Mouse (Mus musculus): ENCODE measurements around the gene Ryr1. TPM values are rescaled to one million over a fixed set of nuclear protein-coding genes. Genes with fewer than 3 reads are reported as not detected.
A peak's percentile ranks its signal among the peaks of the same experiment; 100 is the strongest.

Gene Ryr1
- polyA plus RNA-seq, 1 experiment from 2014 or later: 0.30 TPM

DNA sequence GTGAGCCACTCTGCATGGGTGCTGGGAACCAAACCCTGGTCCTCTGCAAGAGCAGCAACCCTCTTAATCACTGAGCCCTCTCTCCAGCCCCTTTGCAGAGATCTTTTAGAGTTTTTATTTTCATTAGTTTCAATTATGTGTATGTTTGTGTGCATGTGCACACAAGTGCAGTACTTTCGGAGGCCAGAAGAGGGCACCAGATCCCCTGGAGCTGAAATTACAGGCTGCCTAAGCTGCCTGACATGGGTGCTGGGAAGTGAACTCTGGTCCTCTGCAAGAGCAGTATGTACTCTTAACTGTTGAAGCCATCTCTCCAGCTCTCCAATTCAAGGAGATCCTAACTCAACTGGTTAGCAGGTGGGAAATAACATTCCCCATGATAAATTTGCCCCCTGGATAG is 110.0 kb downstream of the Ryr1 start:
- Histone ChIP-seq H3K27me3 (ENCODE audit: control insufficient read depth, insufficient read depth, low read length) (peaks cover 16% of the 10 kb centered on the region), H3K4me3 (ENCODE audit: low read depth, low read length) (no peak overlapping the region), H3K9ac (replicated peaks; ENCODE audit: low read depth, low read length) (no peak overlapping the region), H3K36me3 (ENCODE audit: control insufficient read depth, insufficient read depth, low read length) (no peaks in the 10 kb centered on the region), H3K9me3 (ENCODE audit: control insufficient read depth, low read depth, low read length) (peaks cover 5% of the 10 kb centered on the region; the same call in 1 of the 2 replicates), H3K27ac (ENCODE audit: low read length) (no peak overlapping the region), H3K4me1 (ENCODE audit: control insufficient read depth, insufficient read depth, low read length) (peaks cover 8% of the 10 kb centered on the region; the same call in 1 of the 2 replicates), H3K4me2 (replicated peaks; ENCODE audit: low read depth, low read length) (no peak overlapping the region)
- WGBS: 90% methylated on average over 1 of the region's 1 CpGs
- no peak for ATAC-seq (ENCODE audit: insufficient number of reproducible peaks, insufficient read depth, low FRiP score, low read depth)

DNA sequence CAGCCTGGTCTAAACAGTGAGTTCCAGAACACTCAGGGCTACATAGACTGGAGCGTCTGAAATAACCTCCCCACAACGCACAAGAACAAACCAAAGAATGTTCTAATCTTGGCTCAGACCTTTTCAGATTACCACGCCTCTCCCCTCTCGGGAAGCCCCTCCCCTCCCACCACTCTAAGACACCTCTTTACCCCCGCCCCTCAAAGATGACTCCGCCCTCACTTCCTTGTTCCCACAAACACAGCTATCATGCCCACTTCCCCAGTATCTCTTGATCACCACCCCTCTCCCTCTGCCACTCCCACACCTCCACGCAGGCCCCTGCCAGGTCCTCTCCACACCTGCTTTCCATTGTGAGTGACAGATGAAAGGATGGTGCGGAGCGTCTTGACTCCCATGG is 116.3 kb downstream of the Ryr1 start:
- Histone ChIP-seq H3K27me3 (ENCODE audit: control insufficient read depth, insufficient read depth, low read length) (no peaks in the 10 kb centered on the region), H3K36me3 (ENCODE audit: control insufficient read depth, insufficient read depth, low read length) (no peaks in the 10 kb centered on the region), H3K9me3 (ENCODE audit: control insufficient read depth, low read depth, low read length) (no peaks in the 10 kb centered on the region), H3K27ac (ENCODE audit: low read length) (no peak overlapping the region), H3K4me1 (ENCODE audit: control insufficient read depth, insufficient read depth, low read length) (no peaks in the 10 kb centered on the region), H3K9ac (replicated peaks; ENCODE audit: low read depth, low read length) (no peak overlapping the region), H3K4me3 (ENCODE audit: low read depth, low read length) (no peak overlapping the region), H3K4me2 (replicated peaks; ENCODE audit: low read depth, low read length) (no peak overlapping the region)
- no peak for ATAC-seq (ENCODE audit: insufficient number of reproducible peaks, insufficient read depth, low FRiP score, low read depth)
- WGBS: 69% methylated on average over 9 of the region's 9 CpGs

DNA sequence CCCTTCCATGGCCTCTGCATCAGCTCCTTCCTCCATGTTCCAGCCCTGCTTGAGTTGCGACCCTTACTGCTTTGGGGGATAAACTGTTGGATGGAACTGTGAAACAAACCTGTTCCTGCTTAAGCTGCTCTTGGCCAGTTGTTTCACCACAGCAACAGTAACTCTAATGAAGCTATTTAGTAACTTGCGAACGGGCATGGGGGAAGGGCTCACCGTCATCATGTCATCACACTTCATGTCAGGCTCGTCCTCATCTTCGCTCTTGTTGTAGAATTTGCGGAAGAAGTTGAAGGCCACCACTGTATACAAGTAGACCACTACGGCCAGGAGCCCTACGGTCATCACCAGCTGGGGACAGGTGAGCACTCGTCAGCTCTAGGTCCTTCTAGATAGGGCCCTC is 116.8 kb downstream of the Ryr1 start:
- no peak overlapping the region for H3K4me3 ChIP-seq (ENCODE audit: low read depth, low read length)
- WGBS: 94% methylated on average over 10 of the region's 10 CpGs
- H3K36me3 ChIP-seq (ENCODE audit: control insufficient read depth, insufficient read depth, low read length): no peaks in the 10 kb centered on the region
- no peaks in the 10 kb centered on the region for H3K9me3 ChIP-seq (ENCODE audit: control insufficient read depth, low read depth, low read length)
- H3K4me1 ChIP-seq (ENCODE audit: control insufficient read depth, insufficient read depth, low read length): no peaks in the 10 kb centered on the region
- ATAC-seq (ENCODE audit: insufficient number of reproducible peaks, insufficient read depth, low FRiP score, low read depth): no peak
- H3K9ac ChIP-seq (replicated peaks; ENCODE audit: low read depth, low read length): no peak overlapping the region
- H3K27me3 ChIP-seq (ENCODE audit: control insufficient read depth, insufficient read depth, low read length): no peaks in the 10 kb centered on the region
- H3K27ac ChIP-seq (ENCODE audit: low read length): no peak overlapping the region
- H3K4me2 ChIP-seq (replicated peaks; ENCODE audit: low read depth, low read length): no peak overlapping the region

DNA sequence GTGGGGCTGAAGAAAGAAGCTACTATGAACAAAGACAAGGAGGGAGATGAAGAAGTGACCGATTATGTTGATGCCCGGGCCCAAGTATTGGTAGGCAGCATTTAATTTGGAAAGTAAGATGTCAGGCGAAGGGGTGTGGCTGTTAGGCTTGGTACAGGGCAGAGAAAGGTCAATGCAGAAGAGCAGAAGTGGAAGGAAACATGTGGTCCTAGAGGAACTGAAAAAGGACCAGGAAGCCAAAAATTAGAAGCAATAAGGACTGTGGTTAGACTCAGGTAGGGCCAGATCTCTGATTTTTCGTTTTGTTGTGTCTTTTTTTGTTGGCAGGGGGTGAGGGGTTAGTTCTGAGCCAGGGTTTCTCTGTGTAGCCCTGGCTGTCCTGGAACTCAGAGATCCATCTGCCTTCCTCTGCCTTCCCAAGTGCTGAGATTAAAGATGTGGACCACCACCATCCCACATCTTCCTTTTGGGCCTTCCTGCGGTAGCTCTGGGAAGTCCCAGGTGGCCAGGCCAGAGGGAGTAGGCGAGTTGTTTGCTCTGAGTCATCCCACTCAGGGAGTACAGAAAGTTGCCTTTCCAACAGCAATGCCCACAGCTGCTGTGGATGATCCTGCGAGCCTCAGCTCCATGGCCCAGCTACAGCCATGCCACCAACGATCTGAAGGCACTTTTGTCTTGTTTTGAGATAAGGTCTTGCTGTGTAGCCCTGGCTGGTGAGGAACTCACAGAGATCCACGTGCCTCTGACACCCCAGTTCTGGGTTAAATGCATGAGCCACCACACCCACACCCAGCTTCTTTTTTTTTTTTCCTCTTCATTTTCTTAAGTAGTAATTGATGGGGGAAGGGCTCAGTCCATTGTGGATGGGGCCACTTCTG is 117.5 kb downstream of the Ryr1 start:
- 76% methylated on average over 9 of the region's 9 CpGs for WGBS
- Histone ChIP-seq H3K4me1 (ENCODE audit: control insufficient read depth, insufficient read depth, low read length) (no peaks in the 10 kb centered on the region), H3K4me2 (replicated peaks; ENCODE audit: low read depth, low read length) (no peak overlapping the region), H3K27me3 (ENCODE audit: control insufficient read depth, insufficient read depth, low read length) (no peaks in the 10 kb centered on the region), H3K27ac (ENCODE audit: low read length) (no peak overlapping the region), H3K36me3 (ENCODE audit: control insufficient read depth, insufficient read depth, low read length) (no peaks in the 10 kb centered on the region), H3K9me3 (ENCODE audit: control insufficient read depth, low read depth, low read length) (no peaks in the 10 kb centered on the region), H3K9ac (replicated peaks; ENCODE audit: low read depth, low read length) (no peak overlapping the region), H3K4me3 (ENCODE audit: low read depth, low read length) (no peak overlapping the region)
- no peak for ATAC-seq (ENCODE audit: insufficient number of reproducible peaks, insufficient read depth, low FRiP score, low read depth)

DNA sequence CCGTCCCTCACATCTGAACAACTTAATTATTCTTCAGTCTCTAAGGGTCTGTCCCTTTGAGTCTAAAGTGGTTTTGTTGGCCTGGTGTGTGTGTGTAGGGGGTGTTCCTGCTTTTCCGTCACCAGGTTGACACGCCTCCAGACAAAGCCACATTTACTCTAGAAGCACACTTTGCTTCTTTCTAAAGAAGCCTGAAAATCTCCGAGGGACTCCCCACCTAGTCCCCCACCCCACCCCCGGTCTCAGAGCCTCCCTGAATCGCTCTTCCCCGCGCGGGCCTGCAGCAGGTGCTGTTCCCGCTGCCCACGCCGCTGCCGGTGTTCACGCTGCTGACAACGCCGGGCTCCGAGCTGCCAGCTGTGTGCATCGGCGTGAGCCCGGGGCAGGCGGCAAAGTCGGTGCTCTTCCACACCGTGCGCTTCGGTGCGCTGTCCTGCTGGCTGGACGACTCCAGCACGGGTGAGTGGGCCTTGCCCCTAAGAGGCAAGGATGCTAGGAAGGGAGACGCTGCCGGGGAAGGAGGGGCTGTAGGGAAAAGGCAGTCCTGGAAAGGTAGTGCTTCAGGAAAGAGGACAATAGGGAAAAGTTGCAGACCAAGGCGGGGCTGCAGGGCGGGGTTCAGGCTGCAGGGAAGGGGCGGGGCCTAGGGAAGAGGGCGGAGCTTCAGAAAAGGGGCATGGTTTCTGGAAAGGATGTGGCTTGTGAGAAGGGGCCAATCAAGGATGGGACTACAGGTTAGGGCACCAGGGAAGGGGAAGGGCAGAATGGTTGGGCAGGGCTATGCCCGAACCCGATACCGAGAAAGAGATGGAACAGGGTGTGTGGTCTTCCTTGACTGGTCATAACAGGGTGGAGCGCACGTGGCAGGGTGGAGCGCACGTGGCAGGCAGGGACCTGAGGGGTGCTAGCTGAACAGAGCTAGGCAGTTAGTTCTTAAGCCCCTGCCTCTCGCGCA is 124.1 kb downstream of the Ryr1 start:
- Histone ChIP-seq H3K9ac (replicated peaks; ENCODE audit: low read depth, low read length) (peak overlapping the region; percentile 63), H3K27ac (ENCODE audit: low read length) (peak overlapping the region; percentile 11; the same call in 1 of the 2 replicates), H3K4me3 (ENCODE audit: low read depth, low read length) (peak overlapping the region; percentile 47), H3K9me3 (ENCODE audit: control insufficient read depth, low read depth, low read length) (no peaks in the 10 kb centered on the region), H3K4me1 (ENCODE audit: control insufficient read depth, insufficient read depth, low read length) (no peaks in the 10 kb centered on the region), H3K36me3 (ENCODE audit: control insufficient read depth, insufficient read depth, low read length) (no peaks in the 10 kb centered on the region), H3K4me2 (replicated peaks; ENCODE audit: low read depth, low read length) (peak overlapping the region; percentile 83), H3K27me3 (ENCODE audit: control insufficient read depth, insufficient read depth, low read length) (no peaks in the 10 kb centered on the region)
- peak; percentile 85 for ATAC-seq (ENCODE audit: insufficient number of reproducible peaks, insufficient read depth, low FRiP score, low read depth)
- 7% methylated on average over 43 of the region's 43 CpGs for WGBS

DNA sequence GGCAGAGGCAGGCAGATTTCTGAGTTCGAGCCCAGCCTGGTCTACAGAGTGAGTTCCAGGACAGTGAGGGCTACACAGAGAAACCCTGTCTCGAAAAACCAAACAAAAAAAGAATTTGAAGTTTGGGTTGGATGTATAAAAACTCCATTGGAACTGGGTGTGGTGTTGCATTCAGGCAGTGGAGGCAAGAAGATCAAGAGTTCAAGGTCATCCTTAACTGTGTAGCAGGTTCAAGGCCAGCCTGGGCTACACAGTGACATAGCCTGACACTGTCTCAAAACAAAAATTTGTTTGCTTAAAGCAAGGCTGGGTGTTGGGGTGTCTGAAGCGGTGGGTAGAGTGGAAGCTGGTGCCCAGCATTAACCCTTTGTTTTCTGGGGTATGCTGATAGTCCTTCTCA is 131.6 kb downstream of the Ryr1 start:
- WGBS: 85% methylated on average over 3 of the region's 3 CpGs
- Histone ChIP-seq H3K36me3 (ENCODE audit: control insufficient read depth, insufficient read depth, low read length) (no peaks in the 10 kb centered on the region), H3K4me3 (ENCODE audit: low read depth, low read length) (no peak overlapping the region), H3K27me3 (ENCODE audit: control insufficient read depth, insufficient read depth, low read length) (no peaks in the 10 kb centered on the region), H3K9me3 (ENCODE audit: control insufficient read depth, low read depth, low read length) (no peaks in the 10 kb centered on the region), H3K4me1 (ENCODE audit: control insufficient read depth, insufficient read depth, low read length) (no peaks in the 10 kb centered on the region), H3K9ac (replicated peaks; ENCODE audit: low read depth, low read length) (no peak overlapping the region), H3K27ac (ENCODE audit: low read length) (no peak overlapping the region), H3K4me2 (replicated peaks; ENCODE audit: low read depth, low read length) (no peak overlapping the region)
- ATAC-seq (ENCODE audit: insufficient number of reproducible peaks, insufficient read depth, low FRiP score, low read depth): no peak

DNA sequence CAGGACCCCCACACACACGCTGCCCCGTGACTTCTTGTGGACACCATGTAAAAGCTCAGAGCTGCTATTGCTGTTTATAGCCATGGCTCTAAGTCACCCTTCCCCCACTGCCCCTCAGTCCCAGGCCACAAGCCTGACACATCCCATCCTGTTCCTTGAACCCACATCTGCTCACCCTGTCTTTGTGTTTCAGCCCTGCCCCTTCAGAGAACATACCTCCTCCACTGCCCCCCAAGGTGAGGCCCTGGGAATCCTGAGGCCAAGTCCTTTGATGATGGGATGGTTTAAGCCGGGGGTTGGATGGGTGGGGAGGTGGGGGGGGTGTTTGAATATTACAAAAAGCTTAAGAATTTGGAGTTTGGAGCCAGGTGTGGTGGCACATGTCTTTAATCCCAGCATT is 132.0 kb downstream of the Ryr1 start:
- no peaks in the 10 kb centered on the region for H3K9me3 ChIP-seq (ENCODE audit: control insufficient read depth, low read depth, low read length)
- no peak overlapping the region for H3K4me2 ChIP-seq (replicated peaks; ENCODE audit: low read depth, low read length)
- no peaks in the 10 kb centered on the region for H3K4me1 ChIP-seq (ENCODE audit: control insufficient read depth, insufficient read depth, low read length)
- H3K36me3 ChIP-seq (ENCODE audit: control insufficient read depth, insufficient read depth, low read length): no peaks in the 10 kb centered on the region
- WGBS: 81% methylated on average over 3 of the region's 3 CpGs
- ATAC-seq (ENCODE audit: insufficient number of reproducible peaks, insufficient read depth, low FRiP score, low read depth): no peak
- no peak overlapping the region for H3K27ac ChIP-seq (ENCODE audit: low read length)
- H3K9ac ChIP-seq (replicated peaks; ENCODE audit: low read depth, low read length): no peak overlapping the region
- no peaks in the 10 kb centered on the region for H3K27me3 ChIP-seq (ENCODE audit: control insufficient read depth, insufficient read depth, low read length)
- no peak overlapping the region for H3K4me3 ChIP-seq (ENCODE audit: low read depth, low read length)

DNA sequence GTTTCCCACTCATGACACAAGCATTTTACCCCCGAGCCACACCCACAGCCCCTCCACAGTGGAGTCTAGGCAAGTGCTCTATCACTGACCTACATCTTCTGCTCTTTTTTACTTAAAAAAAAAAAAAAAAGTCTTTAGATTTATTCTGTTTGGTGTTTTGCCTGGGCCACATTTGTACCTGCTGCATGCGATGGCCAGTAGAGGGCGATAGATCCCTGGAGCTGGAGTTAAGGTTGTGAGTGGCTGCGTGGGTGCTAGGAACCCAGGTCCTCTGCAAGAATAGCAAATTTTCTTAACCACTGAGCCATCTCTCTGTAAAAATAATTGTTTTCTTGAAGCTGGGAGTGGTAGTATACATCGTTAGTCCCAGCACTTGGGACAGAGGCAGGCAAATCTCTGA is 133.4 kb downstream of the Ryr1 start:
- H3K9me3 ChIP-seq (ENCODE audit: control insufficient read depth, low read depth, low read length): no peaks in the 10 kb centered on the region
- no peaks in the 10 kb centered on the region for H3K4me1 ChIP-seq (ENCODE audit: control insufficient read depth, insufficient read depth, low read length)
- no peak for ATAC-seq (ENCODE audit: insufficient number of reproducible peaks, insufficient read depth, low FRiP score, low read depth)
- no peak overlapping the region for H3K4me3 ChIP-seq (ENCODE audit: low read depth, low read length)
- 65% methylated on average over 5 of the region's 5 CpGs for WGBS
- no peak overlapping the region for H3K9ac ChIP-seq (replicated peaks; ENCODE audit: low read depth, low read length)
- H3K27me3 ChIP-seq (ENCODE audit: control insufficient read depth, insufficient read depth, low read length): no peaks in the 10 kb centered on the region
- H3K4me2 ChIP-seq (replicated peaks; ENCODE audit: low read depth, low read length): no peak overlapping the region
- no peaks in the 10 kb centered on the region for H3K36me3 ChIP-seq (ENCODE audit: control insufficient read depth, insufficient read depth, low read length)
- H3K27ac ChIP-seq (ENCODE audit: low read length): no peak overlapping the region

All from stomach, embryonic 14.5 days (tissue).